Mouse (Mus musculus): ENCODE measurements at regions not wholly inside any gene's neighbourhood (a gene's known extent, or its start where the extent isn't known, plus 50 kb on each side); places are given as distances from the start of the nearest gene placed in this dataset.

GRCm38 (mm10) chrX:167104247-167104621, 104.9 kb downstream of the Tmsb4x start:
- TF ChIP-seq CTCF (IDR thresholded peaks at IDR 0.05; ENCODE audit: low read depth) (no peak), EP300 (optimal IDR thresholded peaks at IDR 0.05) (no peak)

Data from stomach, postnatal 0 days (tissue).